Mouse (Mus musculus) hindbrain, postnatal 0 days (tissue): ENCODE results near the gene Dtx3. TPM values are rescaled to one million over a fixed set of nuclear protein-coding genes. Genes with fewer than 3 reads are reported as not detected.

Experiments used
- ATAC-seq: fragments of 200-750 bp; cut with Nextera tagmentation; 2 replicates; pipeline ENCODE4 v1.8.0; 2017; ENCODE audit warnings: mild to moderate bottlenecking, moderate TSS enrichment, moderate library complexity
- DNase-seq: peaks from one replicate; pipeline ENCODE4 v3.0.0-alpha.2; 2015; ENCODE audit warnings: low spot score
- H3K27ac ChIP-seq: fragments of 300-500 bp; sonication (generic); 2 replicates; pipeline ENCODE4 v1.5.1; 2014; ENCODE audit warnings: mild to moderate bottlenecking
- H3K27me3 ChIP-seq: fragments of 300-500 bp; sonication (generic); 2 replicates; pipeline ENCODE4 v1.6.1; 2014; ENCODE audit warnings: low read length, mixed read lengths; ENCODE audit not compliant: insufficient read depth
- H3K36me3 ChIP-seq: fragments of 300-500 bp; sonication (generic); 2 replicates; pipeline ENCODE4 v1.6.1; 2014; ENCODE audit warnings: low read length, mixed read lengths; ENCODE audit not compliant: insufficient read depth
- H3K4me1 ChIP-seq: fragments of 300-500 bp; sonication (generic); 2 replicates; pipeline ENCODE4 v1.6.1; 2014; ENCODE audit warnings: antibody characterized with exemption, low read length, mixed read lengths; ENCODE audit not compliant: insufficient read depth
- H3K4me2 ChIP-seq: fragments of 300-500 bp; sonication (generic); 2 replicates; pipeline ENCODE4 v1.6.1; 2014; ENCODE audit warnings: low read depth, mild to moderate bottlenecking, low read length, moderate library complexity, mixed read lengths
- H3K4me3 ChIP-seq: fragments of 300-500 bp; sonication (generic); 2 replicates; pipeline ENCODE4 v1.5.1; 2014; ENCODE audit warnings: low read length
- H3K9ac ChIP-seq: fragments of 300-500 bp; sonication (generic); replicated peaks from 2 replicates; pipeline ENCODE4 v1.6.1; 2014; ENCODE audit warnings: mild to moderate bottlenecking, low read length, moderate library complexity, mixed read lengths
- H3K9me3 ChIP-seq: fragments of 300-500 bp; sonication (generic); 2 replicates; pipeline ENCODE4 v1.6.1; 2016; ENCODE audit warnings: low read length, mixed read lengths
- CTCF ChIP-seq: IDR thresholded peaks from 2 replicates; pipeline ENCODE4 v1.5.1; 2016; ENCODE audit warnings: antibody characterized with exemption, control low read depth, low read depth
- WGBS: fragments of 180-500 bp; shearing (Covaris S2); extraction: QIAGEN DNeasy Blood & Tissue Kit; methylation state at CpG from one replicate; pipeline ENCODE4 v1.1.7; 2014; 5-methylcytosine and 5-hydroxymethylcytosine counted together
- polyA plus RNA-seq: library from polyadenylated mRNA; unstranded; fragments of >200 nt; fragmentation: Nextera tagmentation; extraction: Ambion mirVana; gene quantifications from 2 replicates; pipeline ENCODE4 v1.2.1, GENCODE M21; 2015
- total RNA-seq: library from RNA; depleted of rRNA; stranded (reverse); fragments of >200 nt; gene quantifications from 2 replicates; pipeline ENCODE4 v1.2.3, GENCODE M21; 2014

Dtx3 gene
- total and polyA plus RNA-seq, 2 experiments from 2014 or later: 185 to 233 TPM

DNA sequence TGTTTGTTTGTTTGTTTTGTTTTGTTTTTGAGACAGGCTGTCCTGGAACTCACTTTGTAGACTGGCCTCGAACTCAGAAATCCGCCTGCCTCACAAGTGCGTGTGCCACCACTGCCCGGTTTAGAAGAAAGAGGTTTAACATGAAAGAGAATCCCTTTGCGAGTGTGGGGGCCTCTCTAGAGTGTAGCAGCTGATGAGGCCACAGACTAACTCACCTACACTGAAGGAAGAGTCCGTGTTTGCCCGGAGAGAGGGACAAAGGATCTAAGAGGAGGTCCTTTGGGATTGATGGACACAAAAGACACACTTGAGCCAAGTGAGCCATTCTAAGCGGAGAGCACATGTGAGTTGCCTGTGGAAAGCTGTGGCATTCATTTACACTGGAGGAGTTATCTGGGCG is 18.3 kb downstream of the Dtx3 start:
- DNase-seq (no peak), ATAC-seq (no peak; the same call in 1 of the 2 replicates)
- Histone ChIP-seq H3K4me3 (no peak overlapping the region), H3K9ac (no peak overlapping the region), H3K4me2 (no peak overlapping the region), H3K27me3 (peaks cover 21% of the 10 kb centered on the region), H3K27ac (no peak overlapping the region), H3K9me3 (no peaks in the 10 kb centered on the region), H3K4me1 (peaks cover 9% of the 10 kb centered on the region), H3K36me3 (no peaks in the 10 kb centered on the region)
- 20% methylated on average over 9 of the region's 9 CpGs for WGBS
- no peak for TF ChIP-seq CTCF

DNA sequence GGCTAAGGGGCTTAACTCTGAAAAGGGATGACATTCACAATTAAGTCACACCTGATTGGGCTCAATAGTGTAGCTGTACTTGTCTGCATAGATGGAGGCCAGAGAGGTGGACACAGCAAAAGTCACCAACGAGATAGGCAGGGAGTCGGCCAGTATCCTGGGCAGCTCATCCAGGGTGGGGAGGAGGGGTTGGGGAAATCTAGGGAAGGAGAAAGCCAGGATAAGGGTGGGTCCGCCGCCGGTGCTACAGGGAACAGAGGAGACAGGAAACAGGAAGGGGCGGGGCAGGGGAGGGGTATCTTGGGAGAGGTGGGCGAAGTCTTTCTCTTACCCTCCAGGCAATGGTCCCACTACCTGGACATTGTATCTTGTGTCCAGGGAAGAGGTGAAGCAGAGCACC is 18.8 kb downstream of the Dtx3 start:
- no peaks in the 10 kb centered on the region for H3K36me3 ChIP-seq

DNA sequence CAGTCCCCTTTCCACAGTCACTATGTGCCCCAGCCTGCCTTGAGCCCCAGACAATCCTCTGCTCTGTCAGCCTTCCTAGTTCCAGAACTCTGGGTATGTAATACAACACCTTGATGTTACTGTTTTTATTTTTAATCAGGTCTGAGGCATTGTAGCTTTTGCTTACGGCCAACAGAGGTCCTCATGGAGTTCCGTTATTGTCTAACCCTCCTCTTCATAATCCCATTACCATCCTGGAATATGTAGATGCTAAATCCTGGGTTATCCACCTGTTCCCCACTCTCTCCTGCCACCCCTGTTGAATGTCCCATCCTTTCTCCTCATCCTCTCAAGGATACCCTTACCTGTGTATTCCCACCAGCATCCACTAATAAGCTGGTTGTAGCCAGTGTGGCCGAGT is 19.3 kb downstream of the Dtx3 start:
- H3K4me3 ChIP-seq: no peak overlapping the region

More for the DNA sequence above, 18.8 kb downstream of the Dtx3 start:
- Histone ChIP-seq H3K4me1 (peaks cover 9% of the 10 kb centered on the region), H3K9ac (no peak overlapping the region), H3K27ac (no peak overlapping the region), H3K4me2 (no peak overlapping the region), H3K4me3 (no peak overlapping the region), H3K9me3 (no peaks in the 10 kb centered on the region), H3K27me3 (peaks cover 21% of the 10 kb centered on the region)
- ATAC-seq (no peak), DNase-seq (no peak)
- 9% methylated on average over 7 of the region's 7 CpGs for WGBS
- no peak for TF ChIP-seq CTCF

GRCm38 (mm10) chr10:127174170-127174569 is 21.4 kb downstream of the Dtx3 start:
- no peak overlapping the region for H3K4me3 ChIP-seq
- peaks cover 2% of the 10 kb centered on the region; the same call in 1 of the 2 replicates for H3K36me3 ChIP-seq
- H3K9ac ChIP-seq: no peak overlapping the region
- ATAC-seq (no peak), DNase-seq (no peak)
- TF ChIP-seq CTCF: no peak
- peaks cover 9% of the 10 kb centered on the region for H3K4me1 ChIP-seq
- 93% methylated on average over 7 of the region's 7 CpGs for WGBS
- H3K9me3 ChIP-seq: no peaks in the 10 kb centered on the region
- no peak overlapping the region for H3K27ac ChIP-seq
- H3K4me2 ChIP-seq: no peak overlapping the region
- peaks cover 10% of the 10 kb centered on the region; the same call in 1 of the 2 replicates for H3K27me3 ChIP-seq

More for the DNA sequence above, 19.3 kb downstream of the Dtx3 start:
- ATAC-seq (no peak), DNase-seq (no peak)
- H3K9me3 ChIP-seq: no peaks in the 10 kb centered on the region
- H3K27me3 ChIP-seq: peaks cover 21% of the 10 kb centered on the region
- H3K4me2 ChIP-seq: no peak overlapping the region
- 30% methylated on average over 3 of the region's 3 CpGs for whole genome bisulfite sequencing
- no peak overlapping the region for H3K9ac ChIP-seq
- peak; percentile 20; the same call in 1 of the 2 replicates for TF ChIP-seq CTCF
- H3K36me3 ChIP-seq: no peaks in the 10 kb centered on the region
- peaks cover 9% of the 10 kb centered on the region for H3K4me1 ChIP-seq
- no peak overlapping the region for H3K27ac ChIP-seq

DNA sequence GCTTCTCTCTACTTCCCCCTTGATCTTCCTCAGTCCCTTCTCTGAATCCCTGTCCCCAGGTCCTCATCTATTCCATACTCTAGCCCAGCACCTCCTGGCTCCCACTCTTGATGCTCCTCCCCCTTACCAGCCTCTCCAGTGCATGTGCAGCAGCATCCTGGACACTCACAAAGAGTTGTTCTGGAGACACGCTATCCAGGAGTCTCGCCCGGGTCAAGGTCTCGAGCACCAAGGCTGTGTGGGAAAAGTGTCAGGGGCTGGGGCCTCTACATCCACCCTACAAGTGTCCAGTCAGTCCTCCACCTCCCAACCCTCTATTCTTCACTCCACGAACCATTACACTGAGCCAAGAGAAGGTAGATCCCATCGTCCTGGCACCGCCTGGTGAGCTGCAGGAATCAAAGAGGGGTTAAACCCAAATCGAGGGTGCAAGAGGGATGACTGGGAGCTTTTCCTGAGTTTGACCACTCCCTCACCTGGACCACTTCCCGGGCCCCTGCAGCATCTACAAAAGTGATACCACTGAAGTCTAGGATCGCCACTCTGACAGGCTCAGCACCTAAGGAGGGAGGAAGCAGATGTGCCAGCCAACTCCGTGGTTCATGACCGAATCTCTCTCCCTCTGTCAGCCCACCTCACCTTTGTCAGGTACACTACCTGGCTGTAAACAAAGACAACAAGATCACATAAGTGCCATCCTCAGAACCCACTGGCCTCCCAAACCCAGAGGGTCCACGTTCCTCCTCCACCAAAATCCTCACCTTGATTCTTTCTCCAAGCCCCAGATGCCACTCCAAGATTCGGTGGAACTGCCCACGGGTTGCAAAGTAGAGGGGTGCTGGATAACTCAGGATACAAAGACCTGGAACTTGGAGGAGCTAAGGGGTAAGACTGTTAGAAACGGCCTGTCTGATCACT is 22.1 kb downstream of the Dtx3 start:
- peaks cover 5% of the 10 kb centered on the region; the same call in 1 of the 2 replicates for H3K36me3 ChIP-seq
- peaks cover 8% of the 10 kb centered on the region; the same call in 1 of the 2 replicates for H3K27me3 ChIP-seq
- TF ChIP-seq CTCF: no peak
- DNase-seq (no peak), ATAC-seq (no peak)
- WGBS: 82% methylated on average over 16 of the region's 16 CpGs
- no peaks in the 10 kb centered on the region for H3K9me3 ChIP-seq
- no peak overlapping the region for H3K4me2 ChIP-seq
- no peak overlapping the region for H3K27ac ChIP-seq
- peaks cover 6% of the 10 kb centered on the region for H3K4me1 ChIP-seq
- no peak overlapping the region for H3K9ac ChIP-seq
- no peak overlapping the region for H3K4me3 ChIP-seq

- ATAC-seq (no peak), DNase-seq (no peak)
- Histone ChIP-seq H3K36me3 (peaks cover 5% of the 10 kb centered on the region; the same call in 1 of the 2 replicates), H3K4me1 (0 out of 2 replicates have a peak, but pooled peaks cover 7% of the 10 kb centered on the region), H3K27ac (no peak overlapping the region), H3K9ac (no peak overlapping the region), H3K9me3 (no peaks in the 10 kb centered on the region), H3K4me2 (no peak overlapping the region), H3K4me3 (no peak overlapping the region), H3K27me3 (peaks cover 8% of the 10 kb centered on the region; the same call in 1 of the 2 replicates)
- 87% methylated on average over 15 of the region's 15 CpGs for WGBS
- no peak for TF ChIP-seq CTCF
Observed at GRCm38 (mm10) chr10:127171631-127172200, 23.8 kb downstream of the Dtx3 start.
